Mouse (Mus musculus): ENCODE data around the gene Ttc28.

DNA sequence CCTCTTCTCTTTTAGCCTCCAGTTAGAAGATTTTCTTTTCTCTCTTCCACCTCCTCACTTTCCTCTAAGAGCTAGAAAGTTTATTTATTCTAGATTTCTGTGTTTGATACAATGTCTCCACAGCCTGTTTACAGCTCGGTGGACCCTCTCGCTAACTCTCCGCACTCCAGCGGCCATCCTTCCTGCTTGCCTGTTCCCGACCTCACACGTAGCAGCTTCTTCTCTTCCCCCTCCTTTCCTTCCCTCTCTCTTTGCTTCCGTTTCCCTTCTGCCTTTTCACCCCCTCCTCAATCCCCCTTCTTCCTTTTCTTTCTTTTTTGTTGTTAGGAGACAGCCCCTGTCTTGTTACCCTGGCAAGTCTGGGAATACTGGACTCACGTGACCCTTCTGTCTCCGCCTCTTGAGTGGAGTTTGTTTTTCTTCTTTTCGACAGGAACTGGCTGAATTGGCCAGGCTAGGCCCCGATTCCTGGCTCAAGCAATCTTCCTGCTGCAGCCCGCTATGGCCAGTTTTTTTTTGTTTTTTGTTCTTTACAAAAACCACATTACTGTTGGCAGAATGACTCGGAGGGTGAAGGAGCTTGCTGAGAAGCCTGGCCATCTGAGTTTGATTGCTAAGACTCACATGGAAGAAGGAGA lies 20.5 kb upstream of the Ttc28 start:
- TF ChIP-seq CTCF (IDR thresholded peaks at IDR 0.05; ENCODE audit: borderline replicate concordance, insufficient read depth, low read depth, low read length): no peak
- no peak for TF ChIP-seq POLR2A (IDR thresholded peaks at IDR 0.05; ENCODE audit: borderline replicate concordance, insufficient read depth, low read length)
